Mouse (Mus musculus) ovary, postnatal 14 days (tissue): Measurements from ENCODE around the gene Myo1e.

Source experiments
- DNase-seq: peaks from one replicate; pipeline ENCODE4 v3.0.0; 2022; ENCODE audit warnings: low spot score

The Myo1e gene

GRCm38 (mm10) chr9:70223142-70223541 lies 16.0 kb downstream of the Myo1e start:
- no peak for DNase-seq

GRCm38 (mm10) chr9:70224046-70224445 lies 16.9 kb downstream of the Myo1e start:
- DNase-seq = no peak

- no peak for DNase-seq
Measured at GRCm38 (mm10) chr9:70226359-70226758, 19.2 kb downstream of the Myo1e start.

- no peak for DNase-seq
Measured at GRCm38 (mm10) chr9:70229823-70230222, 22.7 kb downstream of the Myo1e start.

- no peak for DNase-seq
Measured at GRCm38 (mm10) chr9:70232044-70233010, 25.2 kb downstream of the Myo1e start.

GRCm38 (mm10) chr9:70237136-70237535 lies 30.0 kb downstream of the Myo1e start:
- no peak for DNase-seq

- no peak for DNase-seq
Measured at GRCm38 (mm10) chr9:70237561-70237960, 30.4 kb downstream of the Myo1e start.

GRCm38 (mm10) chr9:70238391-70238790 lies 31.2 kb downstream of the Myo1e start:
- no peak for DNase-seq

GRCm38 (mm10) chr9:70239229-70239628 lies 32.1 kb downstream of the Myo1e start:
- DNase-seq = no peak

- DNase-seq = no peak
Measured at GRCm38 (mm10) chr9:70240703-70241410, 33.7 kb downstream of the Myo1e start.

GRCm38 (mm10) chr9:70241411-70241961 lies 34.3 kb downstream of the Myo1e start:
- DNase-seq = no peak

GRCm38 (mm10) chr9:70242112-70242862 lies 35.1 kb downstream of the Myo1e start:
- DNase-seq = no peak

- no peak for DNase-seq
Measured at GRCm38 (mm10) chr9:70243241-70243640, 36.1 kb downstream of the Myo1e start.

GRCm38 (mm10) chr9:70243708-70244107 lies 36.6 kb downstream of the Myo1e start:
- no peak for DNase-seq

GRCm38 (mm10) chr9:70244115-70244514 lies 37.0 kb downstream of the Myo1e start:
- no peak for DNase-seq

GRCm38 (mm10) chr9:70245040-70245439 lies 37.9 kb downstream of the Myo1e start:
- DNase-seq = no peak

- DNase-seq = no peak
Measured at GRCm38 (mm10) chr9:70246427-70246826, 39.3 kb downstream of the Myo1e start.

GRCm38 (mm10) chr9:70248046-70248445 lies 40.9 kb downstream of the Myo1e start:
- no peak for DNase-seq

GRCm38 (mm10) chr9:70248826-70249225 lies 41.7 kb downstream of the Myo1e start:
- no peak for DNase-seq

- no peak for DNase-seq
Measured at GRCm38 (mm10) chr9:70249881-70250681, 42.9 kb downstream of the Myo1e start.

GRCm38 (mm10) chr9:70251441-70251985 lies 44.4 kb downstream of the Myo1e start:
- DNase-seq = no peak
